ENCODE assay signal across 12 mouse cellular contexts in the genomic region with DNA sequence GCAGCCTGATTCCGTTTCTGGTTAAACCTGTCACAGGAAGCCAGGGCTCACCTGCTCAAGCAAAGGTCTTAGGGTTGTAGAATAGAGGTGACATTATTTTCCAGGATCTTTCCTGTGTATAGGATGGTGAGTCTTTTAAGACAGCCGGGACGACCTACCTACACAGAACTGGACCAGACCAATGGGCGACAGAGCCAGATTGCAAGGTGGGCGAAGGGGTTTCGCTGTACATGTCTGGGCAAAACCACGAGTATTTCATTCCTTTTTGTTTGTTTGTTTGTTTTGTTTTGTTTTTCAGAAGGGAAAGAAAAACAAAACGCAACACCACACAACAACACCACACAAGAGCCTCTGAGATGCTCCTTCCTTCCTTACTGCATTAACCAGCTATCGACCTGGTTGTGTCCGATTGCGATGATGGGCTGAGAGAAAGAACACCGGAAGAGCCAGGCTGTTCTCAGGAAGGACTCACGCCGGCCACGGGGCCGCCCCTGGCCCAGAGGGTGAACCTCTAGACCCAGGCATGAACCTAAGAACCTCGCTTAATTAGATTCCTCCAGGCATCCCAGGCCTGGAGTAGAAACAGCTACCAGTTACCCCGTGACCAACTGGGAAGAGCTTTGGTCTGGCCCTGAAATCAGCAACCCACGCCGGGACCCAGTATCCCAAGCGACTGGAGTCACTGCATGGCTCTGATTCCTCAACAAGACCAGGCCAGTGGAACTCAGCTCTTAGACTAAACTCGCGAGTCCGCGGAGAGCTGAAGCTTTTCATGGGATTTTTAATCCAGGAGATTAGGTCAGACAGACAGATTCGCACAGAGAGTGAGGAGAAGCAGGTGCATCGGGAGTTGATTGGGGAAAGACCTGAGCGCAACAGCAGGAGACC. TPM values are rescaled to one million over a fixed set of nuclear protein-coding genes. Genes with fewer than 3 reads are reported as not detected.
A peak's percentile ranks its signal among the peaks of the same experiment; 100 is the strongest.
DNase-seq lines count a peak whose midpoint lies in the region; ATAC-seq and TF ChIP-seq lines count a peak whose summit lies in the region.
"Had no signal": no experiment of that assay in that cellular context is flagged by ENCODE, and none has a peak within 500 bp of the region (broad histone marks: within the 10 kb centered on the region; RNA-seq: fewer than 3 reads in every experiment).

No protein-coding gene starts in this region.

- no peak overlapping the region for H3K27ac ChIP-seq in heart, embryonic 11.5 days (ENCODE audit: low read depth, low read length)
- H3K27ac ChIP-seq in ES-E14 (ENCODE audit: insufficient read depth, low read depth, low read length, poor library complexity, severe bottlenecking): no peak overlapping the region
- H3K27ac ChIP-seq in hindbrain, embryonic 11.5 days (ENCODE audit: low read depth, low read length): peak overlapping the region; percentile 75
- H3K27ac ChIP-seq in midbrain, embryonic 12.5 days (replicated peaks): peak overlapping the region; percentile 100
- H3K27ac ChIP-seq: layer of hippocampus, adult 2 months had no signal

- H3K27me3 ChIP-seq in heart, embryonic 11.5 days (ENCODE audit: control insufficient read depth, insufficient read depth, low read length): peaks cover 67% of the 10 kb centered on the region
- H3K27me3 ChIP-seq in hindbrain, embryonic 11.5 days (ENCODE audit: control insufficient read depth, insufficient read depth, low read length): peaks cover 11% of the 10 kb centered on the region; the same call in 1 of the 2 replicates
- peaks cover 39% of the 10 kb centered on the region for H3K27me3 ChIP-seq in midbrain, embryonic 12.5 days

- no peaks in the 10 kb centered on the region for H3K9me3 ChIP-seq in heart, embryonic 11.5 days (replicated peaks; ENCODE audit: control insufficient read depth, low read length)
- no peaks in the 10 kb centered on the region for H3K9me3 ChIP-seq in ES-E14 (ENCODE audit: control insufficient read depth, insufficient read depth, low read depth, low read length)
- no peaks in the 10 kb centered on the region for H3K9me3 ChIP-seq in hindbrain, embryonic 11.5 days (ENCODE audit: control insufficient read depth, low read length)
- H3K9me3 ChIP-seq in midbrain, embryonic 12.5 days: no peaks in the 10 kb centered on the region

- no peaks in the 10 kb centered on the region for H3K36me3 ChIP-seq in heart, embryonic 11.5 days (ENCODE audit: control insufficient read depth, insufficient read depth, low read length)
- no peaks in the 10 kb centered on the region for H3K36me3 ChIP-seq in ES-E14 (ENCODE audit: control insufficient read depth, insufficient read depth, low read length, poor library complexity, severe bottlenecking)
- no peaks in the 10 kb centered on the region for H3K36me3 ChIP-seq in hindbrain, embryonic 11.5 days (ENCODE audit: control insufficient read depth, insufficient read depth, low read length)
- peaks cover 12% of the 10 kb centered on the region for H3K36me3 ChIP-seq in midbrain, embryonic 12.5 days

- H3K9ac ChIP-seq in heart, embryonic 11.5 days (ENCODE audit: low read depth, low read length): no peak overlapping the region
- no peak overlapping the region for H3K9ac ChIP-seq in ES-E14 (ENCODE audit: insufficient read depth, low read depth, low read length, poor library complexity, severe bottlenecking)
- peak overlapping the region; percentile 64 for H3K9ac ChIP-seq in hindbrain, embryonic 11.5 days (ENCODE audit: low read depth, low read length)
- H3K9ac ChIP-seq in midbrain, embryonic 12.5 days (replicated peaks): peak overlapping the region; percentile 98

- H3K4me1 ChIP-seq in heart, embryonic 11.5 days (ENCODE audit: control insufficient read depth, insufficient read depth, low read length): peaks cover 26% of the 10 kb centered on the region
- peaks cover 0 to 10% of the 10 kb centered on the region in 2 experiments; a peak in 2 of 4 replicates for H3K4me1 ChIP-seq in ES-E14 (ENCODE audit: control insufficient read depth in 2 of 2, insufficient read depth in 2 of 2, low read length in 2 of 2, poor library complexity in 1 of 2)
- peaks cover 12% of the 10 kb centered on the region for H3K4me1 ChIP-seq in hindbrain, embryonic 11.5 days (replicated peaks; ENCODE audit: control insufficient read depth, insufficient read depth, low read length)
- peaks cover 69% of the 10 kb centered on the region for H3K4me1 ChIP-seq in midbrain, embryonic 12.5 days

- peak overlapping the region; percentile 40 for H3K4me2 ChIP-seq in heart, embryonic 11.5 days
- H3K4me2 ChIP-seq in hindbrain, embryonic 11.5 days (replicated peaks; ENCODE audit: low read depth, low read length): peak overlapping the region; percentile 84
- H3K4me2 ChIP-seq in midbrain, embryonic 12.5 days (replicated peaks): peak overlapping the region; percentile 64

- WGBS in heart, embryonic 11.5 days (ENCODE audit: insufficient replicate concordance): 14% methylated on average over 28 of the region's 28 CpGs
- 8% methylated on average over 28 of the region's 28 CpGs for WGBS in hindbrain, embryonic 11.5 days
- WGBS in midbrain, embryonic 12.5 days: 6% methylated on average over 28 of the region's 28 CpGs

- DNase-seq in heart, postnatal 4 days: no peak
- no peak for DNase-seq in ES-E14 (ENCODE audit: low read depth, low spot score)
- DNase-seq in hindbrain, embryonic 11.5 days (ENCODE audit: low spot score): peak; percentile 67
- DNase-seq in urinary bladder, postnatal 14 days (ENCODE audit: low spot score): no peak
- DNase-seq in layer of hippocampus, postnatal 14 days (ENCODE audit: low spot score in 2 of 2): no peak
- DNase-seq in cerebellum, adult 9-11 months: no peak
- DNase-seq: adrenal gland, adult 2 months; cerebellum, postnatal 14 days; gastrocnemius, postnatal 14 days had no signal

- in situ Hi-C loops in ES-E14 (cut with MboI; ENCODE audit: low sequenced_read_pairs in 2 of 2, unreplicated experiment in 2 of 2): loop anchor here (5.0 to 10.0 kb wide), 4 partner anchors 331 to 871 kb away; a partner anchor contains a TSS

- ATAC-seq in heart, embryonic 11.5 days (replicated peaks; ENCODE audit: insufficient number of reproducible peaks, low FRiP score, low TSS enrichment): no peak
- no peak for ATAC-seq in hindbrain, embryonic 11.5 days (ENCODE audit: low FRiP score)
- ATAC-seq in midbrain, embryonic 12.5 days (ENCODE audit: low FRiP score, low read depth): no peak

- H3K4me3 ChIP-seq in heart, embryonic 11.5 days (ENCODE audit: low read depth, low read length): no peak overlapping the region
- H3K4me3 ChIP-seq in ES-E14 (ENCODE audit: insufficient read depth in 1 of 2, low read depth in 1 of 2, low read length in 2 of 2, poor library complexity in 1 of 2, severe bottlenecking in 1 of 2): peak overlapping the region; percentile 24 to 49; a peak in 3 of 4 replicates
- H3K4me3 ChIP-seq in hindbrain, embryonic 11.5 days (ENCODE audit: low read depth, low read length): peak overlapping the region; percentile 26
- peak overlapping the region; percentile 88 for H3K4me3 ChIP-seq in midbrain, embryonic 12.5 days
- H3K4me3 ChIP-seq: layer of hippocampus, adult 2 months had no signal

TF ChIP-seq in ES-E14, 5 proteins besides CTCF, POLR2A, EP300 and RAD21:
- TF ChIP-seq ZC3H11A (IDR thresholded peaks at IDR 0.05; ENCODE audit: borderline replicate concordance, low read depth, low read length): no peak
- TF ChIP-seq MAFK (IDR thresholded peaks at IDR 0.05; ENCODE audit: insufficient read depth, low read depth, low read length): no peak
- TF ChIP-seq ZNF384 (IDR thresholded peaks at IDR 0.05; ENCODE audit: low read depth, low read length): no peak
- no peak for TF ChIP-seq CHD2 (IDR thresholded peaks at IDR 0.05; ENCODE audit: low read depth, low read length)
- TF ChIP-seq HCFC1 (IDR thresholded peaks at IDR 0.05; ENCODE audit: borderline replicate concordance, insufficient read depth, low read length): no peak

RNA-seq across cellular contexts. Expression of a gene that starts 1.9 kb away (rescaled TPM):
- polyA plus RNA-seq in heart, embryonic 11.5 days (2014; fragmentation: Nextera tagmentation; extraction: Ambion mirVana): 7.9 and 8.6 TPM in 2 replicates
- total RNA-seq in heart, postnatal 4 days (2021): 10 to 100 TPM; 24.0 to 29.3 TPM
- total RNA-seq in ES-E14 (2012; rRNA removed): 0.42 and 0.98 TPM in 2 replicates
- 26.2 and 28.1 TPM in 2 replicates for polyA plus RNA-seq in hindbrain, embryonic 11.5 days (2014; fragmentation: Nextera tagmentation; extraction: Ambion mirVana)
- polyA plus RNA-seq in midbrain, embryonic 12.5 days (2016; fragmentation: Nextera tagmentation; extraction: Ambion mirVana): 73.4 and 73.9 TPM in 2 replicates
- total RNA-seq in layer of hippocampus, postnatal 14 days (2021): under 1 TPM; 0.23 to 0.29 TPM

Comparison
In these comparisons a context has a peak if more than half of its experiments do, and no peak if none do; other contexts are left out.
1. H3K27ac ChIP-seq: peak in hindbrain, embryonic 11.5 days (single experiment) and midbrain, embryonic 12.5 days (single experiment); none in heart, embryonic 11.5 days (single experiment) and ES-E14 (single experiment).
2. H3K9ac ChIP-seq: peak in hindbrain, embryonic 11.5 days (single experiment) and midbrain, embryonic 12.5 days (single experiment); none in heart, embryonic 11.5 days (single experiment) and ES-E14 (single experiment).
3. RNA of a gene that starts 1.9 kb away (total RNA-seq): 24.0 to 29.3 TPM in heart, postnatal 4 days; 0.42 to 0.98 TPM in ES-E14 and 0.23 to 0.29 TPM in layer of hippocampus, postnatal 14 days; every median in the first group is over 10 times any median in the second.
4. Peak in every context shown above with its lines, with median percentiles within 50 percentile points of each other: H3K4me2 ChIP-seq.